Mouse (Mus musculus) heart, adult 8-10 months (tissue): ENCODE measurements around the gene Sprr3. TPM values are rescaled to one million over a fixed set of nuclear protein-coding genes. Genes with fewer than 3 reads are reported as not detected.
"Not testable (repeated sequence)": the region's sequence is repeated elsewhere in the genome, so short reads cannot be mapped to it uniquely, and the experiment has no call there.

Experiments
- DNase-seq: peaks from one replicate; pipeline ENCODE4 v3.0.0; 2022; ENCODE audit warnings: low spot score
- total RNA-seq, 4 experiments: library from RNA; stranded (reverse); gene quantifications; 2 replicates each; pipeline ENCODE4 v1.2.4; 2022

Gene Sprr3
- total RNA-seq: not detected

DNA sequence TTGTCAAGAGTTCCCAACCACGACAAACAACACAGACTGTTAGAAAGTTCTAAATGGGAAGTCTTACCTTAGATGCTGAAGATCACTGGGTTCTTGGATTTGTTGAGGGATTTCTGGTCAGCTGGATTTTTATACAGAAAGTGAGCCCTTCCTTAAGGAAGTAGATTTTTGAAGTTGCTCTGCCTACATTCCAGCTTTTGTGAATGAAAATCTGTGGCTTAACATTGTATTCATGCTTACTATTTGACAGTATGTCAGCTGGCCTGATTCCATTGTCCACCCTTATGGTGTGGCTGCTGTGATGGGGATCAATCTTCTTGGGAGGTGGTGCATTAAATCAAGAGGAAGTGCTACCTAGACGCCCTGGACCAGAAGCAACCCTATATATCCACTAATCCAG, at the start of gene Sprr3:
Gene Sprr3 (minus strand): TSS at position 101 of the 400 bp plus-strand sequence.
- no peak for DNase-seq

DNA sequence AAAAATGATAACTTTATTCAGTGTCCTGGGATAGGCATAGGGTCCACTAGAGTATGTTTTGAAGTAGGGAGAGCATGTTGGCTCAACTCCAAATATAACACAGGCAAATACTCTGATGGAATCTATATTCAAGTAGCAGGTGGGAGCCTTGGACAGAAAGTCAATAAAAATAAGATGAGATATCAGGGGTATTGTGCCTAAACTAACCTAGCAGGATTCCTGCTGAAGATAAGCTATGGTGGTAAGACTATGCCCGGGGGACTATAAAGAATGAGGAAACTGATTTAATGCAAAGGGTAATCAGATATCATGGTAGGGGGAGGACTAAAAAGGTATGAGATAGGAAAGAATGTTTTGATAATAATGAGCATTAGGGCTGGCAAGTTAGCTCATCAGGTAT, 49.7 kb upstream of the Sprr3 start:
- no peak for DNase-seq

DNA sequence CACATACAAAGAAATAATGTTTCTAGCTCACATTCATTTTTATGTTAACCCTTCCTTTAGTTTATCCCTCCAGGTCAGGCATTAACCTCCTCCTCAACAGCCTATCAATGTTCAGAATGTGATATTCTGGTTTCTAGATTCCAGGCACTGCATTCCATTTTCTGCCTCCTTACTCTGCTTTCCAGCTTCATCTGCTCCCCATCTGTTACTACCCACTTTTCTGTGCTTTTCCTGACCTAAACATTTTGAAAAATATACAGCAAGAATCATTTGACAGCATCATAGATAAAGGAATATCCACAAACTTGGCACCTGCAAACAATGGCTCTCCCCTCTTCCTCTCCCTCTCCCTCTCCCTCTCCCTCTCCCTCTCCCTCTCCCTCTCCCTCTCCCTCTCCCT, 45.0 kb upstream of the Sprr3 start:
- no peak for DNase-seq

DNA sequence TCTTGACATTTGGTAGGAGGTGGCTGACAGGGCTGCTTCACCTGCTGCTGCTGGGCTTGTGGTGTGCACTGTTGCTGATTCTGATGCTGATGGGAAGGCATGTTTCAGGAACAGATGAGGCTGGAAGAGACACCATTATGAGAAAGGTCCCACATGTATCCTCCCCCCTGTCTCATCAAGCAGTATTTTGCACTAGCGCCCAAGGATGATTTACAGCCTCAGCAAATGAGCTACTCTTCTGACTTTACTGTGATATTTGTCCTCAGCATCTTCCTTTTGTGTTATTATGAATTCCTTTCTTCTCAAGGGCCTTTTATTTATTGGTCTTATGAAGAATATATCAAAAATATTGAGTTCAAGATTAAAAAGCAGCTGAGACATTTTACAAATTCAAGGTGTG, 41.9 kb upstream of the Sprr3 start, which contains the start of gene Sprr4:
Gene Sprr4 (minus strand): TSS at position 101 of the 400 bp plus-strand sequence.
- DNase-seq: no peak

DNA sequence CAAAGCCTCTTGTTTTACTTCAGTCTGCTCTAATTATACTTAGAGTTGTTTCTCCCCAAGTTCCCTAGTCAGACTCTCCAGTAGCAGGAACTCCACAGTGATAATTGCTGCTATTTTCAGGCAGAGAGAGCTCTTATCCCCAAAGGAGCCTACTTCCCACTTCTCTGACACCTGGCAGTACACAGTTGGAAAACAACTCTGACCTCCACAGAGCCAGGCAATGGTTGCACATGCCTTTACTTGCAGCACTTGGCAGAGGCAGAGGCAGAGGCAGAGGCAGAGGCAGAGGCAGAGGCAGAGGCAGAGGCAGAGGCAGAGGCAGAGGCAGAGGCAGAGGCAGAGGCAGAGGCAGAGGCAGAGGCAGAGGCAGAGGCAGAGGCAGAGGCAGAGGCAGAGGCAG, 31.7 kb upstream of the Sprr3 start:
- peak; percentile 1 for DNase-seq

DNA sequence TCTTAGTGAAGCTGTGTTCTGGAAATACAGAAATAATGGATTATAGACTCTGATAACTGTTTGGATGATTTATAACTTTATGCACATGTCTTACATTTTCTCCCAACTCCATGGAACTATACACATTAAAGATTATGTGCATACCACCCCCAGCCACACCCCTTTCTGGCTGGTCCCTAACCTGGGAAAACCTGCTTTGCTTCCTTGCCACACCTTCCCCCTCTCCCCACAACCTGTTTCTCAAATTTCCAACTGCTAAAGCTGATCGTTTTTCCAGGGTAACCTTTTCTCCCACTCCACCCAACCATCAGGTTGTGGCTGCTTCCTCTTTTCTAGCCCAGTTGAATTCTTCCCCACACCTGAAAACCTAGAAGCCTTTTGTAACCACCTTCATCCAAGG, 27.8 kb upstream of the Sprr3 start:
- no peak for DNase-seq

DNA sequence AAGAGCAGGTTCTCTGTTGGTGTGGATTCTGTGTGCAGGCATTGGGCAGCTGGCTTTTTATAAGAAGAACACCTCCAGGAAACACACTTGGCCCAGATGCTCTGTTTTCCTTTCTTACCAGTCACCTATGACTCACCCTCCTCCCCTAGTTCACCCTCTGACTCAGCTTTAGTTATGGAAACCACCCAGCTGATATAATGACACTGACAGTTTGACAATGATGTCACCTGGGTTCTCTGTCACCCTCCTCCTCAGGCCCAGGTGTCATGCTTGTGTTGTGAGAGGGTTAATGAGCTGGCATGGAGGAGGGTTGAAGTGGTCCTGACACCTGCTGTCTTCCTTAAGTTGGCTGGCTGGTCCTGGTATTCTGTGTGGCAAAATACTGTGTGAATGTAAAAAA, 27.3 kb upstream of the Sprr3 start, which contains the start of gene Sprr1a:
Gene Sprr1a (minus strand): TSS at position 33 of the 400 bp plus-strand sequence.
- no peak for DNase-seq

DNA sequence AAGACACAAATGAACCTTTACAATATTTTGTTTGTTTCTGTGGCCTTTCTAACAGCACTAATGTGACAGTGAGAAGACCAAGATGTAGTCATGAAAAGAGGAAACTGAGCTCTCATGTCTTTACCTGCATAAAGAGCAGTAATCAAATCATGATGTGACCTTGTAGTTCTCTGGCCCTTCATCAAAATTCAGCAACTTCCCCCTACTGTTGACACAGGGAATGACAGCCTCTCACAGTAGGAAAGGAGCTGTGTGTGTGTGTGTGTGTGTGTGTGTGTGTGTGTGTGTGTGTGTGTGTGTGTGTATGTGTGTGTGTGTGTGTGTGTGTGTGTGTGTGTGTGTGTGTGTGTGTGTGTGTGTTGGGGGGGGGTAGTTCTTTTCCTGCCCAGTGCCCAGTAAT, 22.7 kb upstream of the Sprr3 start:
- not testable (repeated sequence) for DNase-seq

DNA sequence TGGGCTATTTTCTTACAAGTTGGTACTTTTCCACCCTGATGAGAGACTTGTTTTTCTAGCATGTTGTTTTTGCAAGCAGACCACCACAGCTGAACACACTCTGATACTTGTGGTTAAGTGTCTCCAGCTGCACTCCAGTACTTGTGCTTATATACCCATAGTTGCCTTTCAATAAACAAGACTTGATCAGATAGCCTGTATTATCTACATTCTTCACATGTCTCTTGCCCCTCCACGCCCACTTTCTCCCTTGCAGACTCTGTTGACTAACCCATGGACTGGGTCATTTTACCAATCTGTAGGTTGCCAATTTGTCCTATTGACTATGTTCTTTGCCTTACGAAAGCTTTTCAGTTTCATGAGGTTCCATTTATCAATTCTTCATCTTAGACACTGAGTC, 11.6 kb upstream of the Sprr3 start:
- DNase-seq: no peak

DNA sequence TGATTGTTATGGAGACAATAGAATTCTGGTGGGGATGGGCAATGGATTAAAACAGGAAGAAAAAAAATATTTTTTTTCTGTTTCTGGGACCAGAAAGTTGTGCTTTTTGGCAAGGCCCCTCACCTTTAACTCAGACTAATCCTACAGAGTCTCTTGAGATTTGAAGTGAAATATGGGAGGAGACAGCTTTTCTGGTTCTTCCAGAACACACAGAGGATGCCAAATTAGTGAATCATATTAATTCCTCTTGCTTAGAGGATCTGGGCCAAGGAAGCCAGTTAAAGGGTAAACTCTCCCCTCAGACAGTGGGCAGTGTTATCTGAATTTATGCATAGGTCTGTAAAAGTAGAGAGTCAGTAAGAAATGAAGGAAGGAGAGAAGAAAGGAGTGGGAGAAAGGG, 8.9 kb upstream of the Sprr3 start:
- no peak for DNase-seq

DNA sequence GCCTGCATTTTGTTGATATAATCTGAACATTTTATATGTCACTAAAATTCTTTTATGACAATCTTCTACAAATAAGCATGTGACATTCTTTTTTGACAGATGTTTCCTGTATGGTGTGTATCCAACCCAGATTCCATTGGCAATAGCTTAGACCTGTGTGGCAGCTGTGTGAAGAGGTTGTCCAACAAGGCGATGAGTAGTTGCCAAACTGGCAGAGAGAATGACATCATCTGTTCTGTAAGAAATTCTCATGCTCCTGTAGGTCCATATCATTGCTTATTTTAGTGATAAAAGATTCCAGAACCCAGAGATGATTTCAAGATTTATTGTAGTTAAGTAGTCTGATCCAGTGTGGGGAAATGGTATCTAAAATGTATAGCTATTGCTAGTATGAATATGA, 8.1 kb upstream of the Sprr3 start:
- no peak for DNase-seq

DNA sequence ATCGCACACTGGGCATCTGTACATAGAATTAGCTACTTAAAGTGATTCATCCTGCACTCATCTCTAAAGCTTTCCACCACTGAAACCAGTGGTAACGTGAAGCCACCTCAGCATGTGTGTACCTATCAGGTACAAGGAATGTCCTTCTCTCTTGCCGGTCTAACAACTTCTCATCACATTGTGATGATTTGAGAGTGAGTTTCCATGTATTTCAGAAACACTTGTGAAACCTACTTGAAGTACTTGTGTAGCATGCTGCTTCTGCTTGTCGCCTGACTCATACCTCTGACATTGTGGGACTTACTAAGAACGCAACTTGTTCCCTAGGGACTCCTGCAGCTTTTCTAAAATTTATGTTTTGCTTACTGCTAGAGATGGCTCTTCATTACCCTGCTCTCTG, 3.4 kb downstream of the Sprr3 start:
- no peak for DNase-seq

DNA sequence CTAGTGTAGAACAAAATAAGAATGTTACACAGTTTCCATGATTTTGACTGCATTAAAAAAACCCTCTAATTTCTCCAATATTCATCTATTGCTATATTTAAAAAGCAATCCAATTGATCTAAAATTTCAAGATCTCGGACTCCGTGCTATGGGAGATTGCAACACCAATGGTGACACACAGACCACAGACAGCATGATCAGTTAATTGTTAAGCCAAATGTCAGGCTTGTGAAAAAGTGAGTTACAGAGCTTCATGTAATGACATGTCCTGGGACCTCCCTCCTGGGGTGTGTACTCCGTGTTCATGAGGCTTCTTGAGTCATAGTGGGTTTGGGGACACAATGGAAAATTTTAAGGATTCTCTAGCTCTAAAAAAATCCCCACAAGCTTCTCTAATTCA, 18.3 kb downstream of the Sprr3 start:
- DNase-seq: no peak

DNA sequence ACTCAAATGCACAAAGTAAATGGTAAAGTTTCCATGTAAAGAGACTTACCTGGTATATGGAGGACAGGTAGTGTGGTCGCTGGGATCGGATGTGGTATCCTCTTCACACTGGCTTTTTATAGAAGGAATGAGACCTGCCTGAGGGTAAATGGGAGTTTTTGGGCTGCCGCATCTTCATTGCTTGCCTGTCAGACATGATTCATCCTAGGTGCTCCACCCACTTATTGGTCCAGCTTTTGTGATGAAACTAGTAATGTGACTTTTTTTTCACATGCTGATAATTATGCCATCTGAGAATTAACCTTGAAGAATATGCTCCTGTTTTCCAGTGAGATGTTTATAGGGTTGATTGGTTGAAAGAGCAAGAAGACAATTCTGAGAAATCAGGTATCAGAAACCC, 19.8 kb downstream of the Sprr3 start, which contains the start of gene Sprr1b:
Gene Sprr1b (minus strand): TSS at position 101 of the 400 bp plus-strand sequence.
- DNase-seq: no peak

DNA sequence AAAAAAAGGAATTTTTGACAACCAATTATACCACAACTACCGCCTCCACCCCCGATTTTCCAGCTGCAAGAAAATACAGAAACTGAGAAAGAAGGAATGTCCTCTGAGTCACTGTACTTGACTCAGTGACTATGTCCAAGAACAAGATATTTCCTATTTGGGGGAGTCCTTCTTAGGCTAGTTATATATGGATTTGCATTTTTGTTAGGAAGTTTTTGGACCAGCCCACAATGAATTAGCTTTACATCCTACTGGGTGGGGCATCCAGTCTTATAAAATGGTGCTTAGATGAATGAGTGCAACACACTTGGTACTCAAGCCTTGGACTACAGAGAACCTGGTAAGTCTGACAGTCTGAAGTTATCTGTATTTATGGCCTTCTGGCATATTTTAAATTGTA, 26.2 kb downstream of the Sprr3 start, which contains the start of gene Sprr2k:
Gene Sprr2k (plus strand): TSS at position 301 of the 400 bp plus-strand sequence.
- DNase-seq: no peak

DNA sequence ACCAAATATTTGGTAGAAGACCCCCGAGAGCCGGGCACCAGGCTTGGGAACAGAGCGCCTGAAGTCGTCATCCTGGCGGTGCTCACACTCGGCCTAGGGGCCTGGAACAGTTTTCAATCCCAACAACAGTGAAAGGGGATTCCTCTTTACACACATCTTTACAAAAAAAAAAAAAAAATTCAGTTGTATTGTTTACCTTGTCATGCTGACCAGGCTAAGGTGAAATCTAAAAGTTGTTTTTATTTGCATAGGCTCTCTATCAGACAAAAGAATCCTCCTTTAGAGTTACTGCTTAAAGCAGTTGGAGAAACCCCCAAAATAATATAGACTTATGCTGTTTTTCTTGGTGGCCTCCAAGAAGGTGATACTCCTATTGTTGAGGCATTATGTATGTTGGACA, 29.2 kb downstream of the Sprr3 start, which contains the start of gene Gm9774:
Gene Gm9774 (minus strand): TSS at position 101 of the 400 bp plus-strand sequence.
- no peak for DNase-seq

DNA sequence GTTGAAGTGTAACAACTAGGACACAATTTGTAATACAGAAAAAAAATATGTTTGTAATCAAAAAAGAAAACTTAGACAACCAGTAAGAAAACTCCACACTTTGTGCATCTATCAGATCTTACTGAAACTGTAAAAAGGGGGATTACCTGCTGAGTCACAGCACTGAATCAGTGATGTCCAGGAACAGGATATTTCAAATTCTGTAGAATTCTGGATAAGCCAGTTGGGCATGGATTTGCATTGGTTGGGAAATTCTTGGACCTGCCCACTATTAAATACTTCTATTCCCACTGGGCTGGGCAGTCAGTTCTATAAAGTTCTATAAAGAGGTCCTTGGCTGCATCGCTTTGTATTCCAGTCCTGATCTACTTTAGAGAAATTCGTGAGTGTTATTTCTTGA, 40.7 kb downstream of the Sprr3 start, which contains the start of gene Sprr2j-ps:
Gene Sprr2j-ps (plus strand): TSS at position 301 of the 400 bp plus-strand sequence.
- no peak for DNase-seq

DNA sequence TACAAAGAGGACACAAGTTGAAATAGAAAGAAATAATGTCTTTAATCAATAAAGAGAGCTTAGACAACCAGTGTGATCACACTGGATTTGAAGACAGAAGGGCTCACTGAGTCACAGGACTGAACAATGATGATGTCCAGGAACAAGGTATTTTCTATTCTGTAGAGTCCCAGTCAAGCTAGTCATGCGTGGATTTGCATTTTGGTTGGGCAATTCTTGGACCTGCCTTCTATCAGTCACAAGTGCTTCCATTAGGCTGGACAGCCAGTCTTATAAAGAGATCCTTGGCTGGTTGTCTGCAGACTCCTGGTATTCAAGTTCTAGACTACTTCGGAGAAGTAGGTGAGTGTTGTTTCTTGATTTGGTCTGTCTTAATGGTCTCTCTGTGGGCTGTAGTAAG, 50.8 kb downstream of the Sprr3 start, which contains the start of gene Sprr2i:
Gene Sprr2i (plus strand): TSS at position 301 of the 400 bp plus-strand sequence.
- DNase-seq: no peak

Other genes starting within 250 kb of the Sprr3 start
- not detected for gene Sprr2a1, start 242.9 kb downstream of the Sprr3 start, total RNA-seq
- 1 to 10 TPM in 1 of 4 experiments, under 1 TPM in 1, not detected in 2; 0.80 to 2.0 TPM for gene Sprr2a2, start 242.8 kb downstream of the Sprr3 start, total RNA-seq
- not detected for gene Sprr2a3, start 173.3 kb downstream of the Sprr3 start, total RNA-seq
- not detected for gene Sprr2b, start 142.1 kb downstream of the Sprr3 start, total RNA-seq
- not detected for gene Sprr2d, start 119.6 kb downstream of the Sprr3 start, total RNA-seq
- not detected for gene Sprr2e, start 106.6 kb downstream of the Sprr3 start, total RNA-seq
- not detected for gene Sprr2f, start 93.5 kb downstream of the Sprr3 start, total RNA-seq
- gene Sprr2h, start 73.0 kb downstream of the Sprr3 start, total RNA-seq: not detected
- gene Sprr2i, start 50.7 kb downstream of the Sprr3 start, total RNA-seq: not detected
- not detected for gene Sprr2j-ps, start 40.6 kb downstream of the Sprr3 start, total RNA-seq
- gene Gm9774, start 29.3 kb downstream of the Sprr3 start, total RNA-seq: 1 to 10 TPM in 3 of 4 experiments, not detected in 1; 1.4 to 3.1 (median 2.9) TPM
- gene Sprr2k, start 26.1 kb downstream of the Sprr3 start, total RNA-seq: not detected
- not detected for gene Sprr1b, start 19.9 kb downstream of the Sprr3 start, total RNA-seq
- gene Sprr1a, start 27.2 kb upstream of the Sprr3 start, total RNA-seq: under 1 TPM in 3 of 4 experiments, not detected in 1; 0.35 to 0.69 (median 0.41) TPM
- gene Sprr4, start 41.8 kb upstream of the Sprr3 start, total RNA-seq: not detected
- not detected for gene 2310046K23Rik, start 75.8 kb upstream of the Sprr3 start, total RNA-seq
- gene Ivl, start 115.0 kb upstream of the Sprr3 start, total RNA-seq: not detected
- not detected for gene Smcp, start 130.3 kb upstream of the Sprr3 start, total RNA-seq
- gene 2210017I01Rik, start 148.8 kb upstream of the Sprr3 start, total RNA-seq: not detected
- not detected for gene Lce6a, start 162.9 kb upstream of the Sprr3 start, total RNA-seq
- gene Lce1a1, start 189.6 kb upstream of the Sprr3 start, total RNA-seq: not detected
- gene Lce1b, start 198.2 kb upstream of the Sprr3 start, total RNA-seq: not detected
- not detected for gene Lce1a2, start 211.6 kb upstream of the Sprr3 start, total RNA-seq
- not detected for gene Lce1c, start 220.5 kb upstream of the Sprr3 start, total RNA-seq
- not detected for gene Lce1d, start 228.5 kb upstream of the Sprr3 start, total RNA-seq